Mouse (Mus musculus) thymus, postnatal 4 days (tissue): ENCODE data around the gene Ly9.

ENCODE experiments used
- DNase-seq: peaks from one replicate; pipeline ENCODE4 v3.0.0; 2021

Ly9 gene

DNA sequence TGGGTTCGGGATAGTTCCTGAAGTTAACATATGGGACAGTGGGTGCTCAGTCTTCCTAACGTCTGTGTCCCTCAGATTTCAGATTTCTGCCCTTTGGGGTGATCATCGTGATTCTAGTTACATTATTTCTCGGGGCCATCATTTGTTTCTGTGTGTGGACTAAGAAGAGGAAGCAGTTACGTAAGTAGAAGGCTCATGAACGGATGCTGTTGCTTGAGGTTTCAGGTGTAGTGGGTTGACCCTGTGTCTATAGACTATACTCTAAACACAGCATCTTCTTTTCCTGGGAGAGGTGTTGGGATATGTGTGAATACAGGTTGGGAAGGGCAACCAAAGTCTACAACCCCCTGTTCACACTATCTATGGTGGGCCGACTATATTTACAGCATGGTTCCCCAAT, 30.0 kb downstream of the Ly9 start:
- no peak for DNase-seq

DNA sequence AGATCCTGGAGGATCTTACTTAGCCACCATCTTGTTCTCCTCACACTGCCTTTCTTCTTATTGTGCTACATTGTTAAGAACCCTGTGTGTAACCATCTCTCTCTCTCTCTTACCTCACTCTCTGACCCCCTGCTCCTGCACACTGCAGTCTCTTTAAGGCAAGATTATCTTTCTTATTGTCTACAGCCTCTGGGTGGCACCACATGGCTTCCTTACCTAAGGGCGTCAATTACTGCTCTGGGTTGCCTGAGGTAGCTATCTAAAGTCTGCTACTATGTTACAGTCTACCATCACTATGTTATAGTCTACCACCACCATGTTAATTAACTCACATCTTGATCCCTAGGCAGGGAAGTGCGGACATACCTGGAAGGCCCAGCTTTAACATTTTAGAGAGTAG, 38.8 kb downstream of the Ly9 start:
- no peak for DNase-seq

DNA sequence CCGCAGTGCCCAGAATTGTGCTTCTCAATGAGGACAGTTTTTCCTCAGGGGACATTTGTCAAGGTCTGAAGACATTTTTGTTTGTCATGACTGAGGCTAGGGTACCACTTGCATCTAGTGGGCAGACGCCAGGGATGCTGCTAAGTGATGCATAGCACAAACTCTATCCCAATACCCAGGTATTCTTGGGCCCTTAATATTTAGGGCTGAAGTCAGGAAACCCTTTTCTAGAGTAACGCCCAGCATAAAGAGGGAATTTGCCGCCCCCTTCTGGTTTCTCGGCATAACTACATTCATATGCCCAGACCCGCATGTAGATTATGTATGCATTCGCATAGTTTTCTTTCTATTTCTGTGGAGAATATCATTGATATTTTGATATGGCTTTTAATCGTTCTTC, 40.4 kb downstream of the Ly9 start:
- DNase-seq = peak; percentile 80

DNA sequence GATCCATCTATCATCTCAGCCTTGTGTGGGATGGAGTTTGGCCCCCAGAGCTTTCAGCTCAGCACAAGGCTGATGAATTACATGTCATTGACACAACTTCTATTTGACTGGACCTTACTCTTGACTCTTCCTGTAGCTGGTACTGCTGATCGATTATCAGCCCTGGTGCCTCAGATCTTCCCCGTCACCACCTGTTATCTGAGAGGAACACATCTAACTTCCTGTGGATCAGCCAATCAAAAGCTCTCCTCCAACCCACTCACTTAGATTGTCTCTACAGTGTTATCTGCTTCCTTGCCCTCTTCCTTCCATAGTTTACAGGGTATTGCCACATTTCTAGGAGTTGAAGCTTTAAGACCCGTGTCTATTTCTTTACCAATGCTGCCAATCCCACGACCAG, 41.3 kb downstream of the Ly9 start:
- DNase-seq = no peak

DNA sequence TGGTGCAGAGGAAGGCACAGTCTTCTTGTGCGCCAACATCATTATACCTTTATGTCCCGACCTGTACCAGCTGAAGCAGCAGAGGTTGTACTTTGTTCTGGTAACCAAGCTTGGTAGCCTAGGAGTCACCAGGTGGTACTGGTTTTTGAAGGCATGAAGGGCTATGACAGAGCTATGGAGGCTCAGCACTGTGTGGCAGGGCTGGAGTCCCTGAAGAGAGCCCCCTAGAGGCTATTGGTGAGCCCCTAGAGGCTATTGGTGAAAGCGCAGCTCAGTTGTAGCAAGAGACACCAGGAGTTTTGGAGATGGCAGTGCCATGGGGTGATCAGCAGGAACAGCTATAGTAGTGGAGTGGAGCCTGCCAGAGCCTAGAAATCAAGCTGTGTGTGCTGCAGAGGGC, 43.0 kb downstream of the Ly9 start:
- DNase-seq = peak; percentile 62

DNA sequence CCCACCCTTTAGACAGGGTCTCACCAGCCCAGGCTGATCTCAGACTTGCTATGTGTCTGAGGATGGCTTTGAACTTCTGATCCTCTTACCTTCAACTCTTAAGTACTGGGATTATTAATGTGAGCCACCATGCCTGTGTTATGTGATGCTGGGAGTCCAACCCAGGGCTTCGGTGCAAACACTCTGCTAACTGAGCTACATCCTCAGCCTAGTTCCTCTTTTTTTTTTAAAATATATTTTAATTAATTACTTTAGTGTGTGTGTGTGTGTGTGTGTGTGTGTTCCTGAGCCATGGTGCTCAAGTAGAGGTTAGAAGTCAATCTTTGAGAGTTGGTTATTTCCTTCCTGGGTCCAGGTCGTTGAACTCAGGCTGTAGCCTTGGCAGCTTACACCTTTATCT, 44.2 kb downstream of the Ly9 start:
- DNase-seq = no peak

DNA sequence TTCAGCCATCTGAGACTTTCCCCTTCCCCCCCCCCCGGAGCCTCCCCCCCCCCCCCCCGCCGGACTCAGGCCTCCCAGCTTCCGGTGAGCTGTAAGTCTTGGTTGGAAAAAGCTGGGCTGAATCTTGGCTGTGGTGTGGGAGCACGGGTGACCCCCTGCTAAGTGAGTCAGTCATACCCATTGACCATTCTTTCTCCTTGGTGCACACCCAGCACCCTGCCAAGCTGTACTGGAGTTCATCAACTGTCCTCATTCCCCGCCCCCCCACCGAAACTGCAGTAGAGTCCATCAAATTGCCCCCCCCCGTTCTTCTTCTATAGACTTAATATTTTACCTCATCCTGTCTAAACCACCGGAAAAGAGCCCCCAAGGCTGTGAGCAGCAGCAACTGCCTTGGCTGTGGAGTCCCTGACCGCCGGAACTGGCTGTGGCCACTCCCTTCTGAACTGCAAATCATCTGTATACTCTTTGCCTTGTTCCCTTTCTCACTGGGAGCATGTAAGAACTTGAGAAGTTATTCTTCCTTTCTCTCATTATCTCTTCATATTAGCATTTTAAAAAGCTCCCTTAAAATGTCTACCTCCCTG, 45.5 kb downstream of the Ly9 start:
- peak; percentile 32 for DNase-seq

DNA sequence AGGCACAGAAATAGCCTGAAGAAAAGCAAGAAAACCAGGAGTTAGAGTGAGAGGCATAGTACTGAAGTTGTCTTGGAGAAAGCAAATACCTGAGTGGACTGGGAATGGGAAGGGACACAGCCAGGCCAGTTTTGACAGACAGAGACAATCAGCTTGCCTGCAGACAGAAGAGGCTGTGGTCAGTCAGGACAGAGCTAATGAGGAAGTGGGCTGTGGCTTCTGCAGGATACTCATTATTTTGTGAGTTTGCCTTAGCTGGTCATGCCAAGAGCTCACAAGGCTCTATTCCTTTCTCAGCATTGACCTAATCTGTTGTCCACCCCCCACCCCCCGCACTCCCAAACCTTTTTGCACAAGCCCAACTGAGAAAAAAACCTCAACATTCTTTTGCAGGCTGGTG, 46.0 kb downstream of the Ly9 start:
- no peak for DNase-seq

DNA sequence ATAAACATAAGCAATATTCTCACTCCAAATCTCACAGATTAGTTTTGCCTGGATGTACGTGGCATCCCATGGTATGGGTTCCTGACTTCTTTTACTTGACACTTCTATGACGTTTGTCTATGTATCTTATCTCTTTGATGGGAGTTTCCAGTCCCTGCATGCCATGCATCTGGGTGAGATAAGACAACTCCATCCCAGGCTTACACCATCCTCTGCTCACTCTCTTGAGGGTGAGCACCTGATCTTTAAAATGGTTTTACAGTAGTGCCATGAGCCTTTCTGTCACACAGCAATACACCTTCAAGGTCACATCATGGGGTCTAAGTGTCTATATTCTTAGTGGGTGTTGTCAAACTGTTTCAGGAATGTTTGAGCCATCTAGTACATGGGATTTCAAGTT, 46.9 kb downstream of the Ly9 start:
- DNase-seq = no peak

DNA sequence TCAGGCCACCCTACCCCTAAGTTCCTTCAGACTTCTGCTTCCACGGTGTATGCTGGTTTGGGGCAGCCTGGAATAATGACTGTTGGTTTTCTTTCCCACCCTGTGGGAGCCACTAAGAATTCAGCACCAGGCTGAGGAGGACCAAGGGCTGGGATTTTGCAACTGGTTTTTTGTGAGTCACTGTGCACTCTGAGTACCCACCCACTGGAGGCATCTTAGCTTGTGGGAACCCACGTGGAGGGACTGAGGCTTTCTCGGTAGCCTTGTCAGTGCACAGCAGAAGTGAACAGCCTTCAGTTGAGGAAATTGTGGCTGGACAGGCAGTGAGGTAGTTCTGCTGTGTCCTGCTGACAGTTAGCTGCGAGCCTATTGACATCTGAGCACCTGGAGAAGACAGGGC, 48.3 kb downstream of the Ly9 start, which contains the start of gene Cd244a:
Cd244a (plus strand) TSS at position 296 of the 400 bp plus-strand sequence.
- DNase-seq = no peak

DNA sequence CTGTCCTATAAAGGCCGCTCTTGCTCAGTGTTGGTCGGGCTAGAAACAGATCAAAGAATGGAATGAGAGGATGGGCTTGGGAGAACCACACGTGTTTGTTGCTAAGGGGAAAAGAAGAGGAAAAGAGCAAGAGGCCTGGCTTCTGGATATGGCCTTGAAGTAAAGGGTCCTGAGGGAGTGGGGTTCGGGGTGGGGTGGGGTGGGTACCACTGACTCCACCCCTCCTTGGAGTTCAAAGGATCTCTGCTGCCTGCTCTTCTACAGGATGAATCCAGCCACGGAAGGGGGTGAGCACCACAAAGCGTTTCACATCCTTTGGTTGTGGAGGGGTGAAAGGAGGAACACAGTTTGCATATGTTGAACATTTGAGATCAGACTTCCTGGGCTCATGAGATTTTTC, 48.8 kb downstream of the Ly9 start:
- DNase-seq = no peak

DNA sequence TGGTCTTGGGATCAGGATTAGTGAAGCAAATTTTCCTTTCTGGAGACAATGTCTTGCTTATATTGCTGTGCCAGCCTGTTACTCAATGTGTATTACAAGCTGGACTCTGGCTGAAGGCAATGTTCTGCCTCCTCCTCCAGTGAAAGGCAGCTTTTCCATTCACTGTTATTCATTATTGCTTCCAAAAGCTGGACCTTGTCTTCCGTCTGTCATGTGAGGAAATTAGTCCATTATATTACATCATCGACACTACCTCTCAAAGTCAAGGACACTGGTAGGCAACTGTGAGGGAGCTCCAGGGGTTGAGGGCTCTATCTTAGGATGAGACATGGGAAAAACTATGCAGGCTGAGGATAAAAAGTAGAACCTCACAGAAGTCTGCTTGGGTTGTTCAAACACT, 50.8 kb downstream of the Ly9 start:
- no peak for DNase-seq

DNA sequence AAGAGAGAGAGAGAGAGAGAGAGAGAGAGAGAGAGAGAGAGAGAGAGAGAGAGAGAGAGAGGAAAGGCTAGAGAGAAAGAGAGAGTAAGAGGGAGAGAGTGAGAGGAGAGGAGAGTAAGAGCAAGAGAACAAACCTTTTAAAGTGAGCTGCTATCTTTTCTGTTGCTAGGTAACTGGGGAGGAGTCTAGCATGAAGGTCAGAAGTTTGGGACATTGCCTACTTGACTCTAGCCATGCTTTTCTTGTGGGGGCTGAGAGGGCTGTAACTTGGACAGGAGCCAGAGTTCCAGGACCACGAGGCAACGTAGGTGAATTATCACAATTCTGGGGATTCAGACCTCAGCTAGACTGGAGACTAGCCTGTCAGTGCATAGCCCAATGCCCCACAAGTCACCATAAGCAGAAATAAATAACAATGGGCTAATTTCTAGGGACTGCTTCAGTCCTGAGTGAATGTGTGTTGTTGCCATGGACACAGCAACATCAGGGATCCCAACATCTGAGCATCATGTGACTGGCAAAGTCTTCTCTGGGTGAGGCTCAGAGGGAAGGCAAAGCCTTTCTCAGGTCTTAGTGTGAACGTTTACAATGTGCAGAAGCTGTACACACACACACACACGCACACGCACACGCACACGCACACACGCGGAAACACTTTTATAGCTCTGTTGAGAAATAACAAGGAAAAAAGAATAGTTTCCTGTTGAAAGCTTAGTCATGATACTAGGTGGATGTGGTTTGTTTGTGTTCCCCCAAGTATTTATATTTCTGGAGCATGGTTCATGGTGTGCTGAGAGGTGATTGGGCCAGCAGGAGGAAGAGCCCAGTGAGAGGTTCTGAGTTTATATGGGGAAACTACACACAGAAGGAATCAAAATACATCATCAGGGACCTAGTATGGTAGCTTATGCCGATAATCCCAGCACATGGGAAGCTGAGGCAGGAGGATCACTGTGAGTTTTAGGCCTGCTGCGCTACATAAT, 53.6 kb downstream of the Ly9 start:
- no peak for DNase-seq

DNA sequence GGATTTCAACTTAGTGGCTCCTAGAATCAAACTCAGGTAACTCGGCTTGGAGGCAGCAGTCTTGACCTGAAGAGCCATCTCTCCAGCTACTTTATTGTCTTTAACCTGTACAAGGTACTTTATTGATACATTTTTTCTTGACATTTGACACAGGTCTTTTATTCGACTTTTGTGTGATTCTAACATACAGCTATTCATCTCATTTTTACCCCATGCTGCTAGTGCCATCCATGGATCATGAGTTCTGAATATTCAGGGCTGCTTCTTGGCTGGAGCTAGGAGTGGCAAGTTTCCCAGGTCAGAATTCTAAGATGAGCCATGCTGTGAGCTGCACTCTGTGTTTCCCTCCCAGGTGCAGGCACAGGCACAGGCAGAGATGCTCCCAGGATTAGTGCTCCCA, 55.0 kb downstream of the Ly9 start:
- DNase-seq = no peak

DNA sequence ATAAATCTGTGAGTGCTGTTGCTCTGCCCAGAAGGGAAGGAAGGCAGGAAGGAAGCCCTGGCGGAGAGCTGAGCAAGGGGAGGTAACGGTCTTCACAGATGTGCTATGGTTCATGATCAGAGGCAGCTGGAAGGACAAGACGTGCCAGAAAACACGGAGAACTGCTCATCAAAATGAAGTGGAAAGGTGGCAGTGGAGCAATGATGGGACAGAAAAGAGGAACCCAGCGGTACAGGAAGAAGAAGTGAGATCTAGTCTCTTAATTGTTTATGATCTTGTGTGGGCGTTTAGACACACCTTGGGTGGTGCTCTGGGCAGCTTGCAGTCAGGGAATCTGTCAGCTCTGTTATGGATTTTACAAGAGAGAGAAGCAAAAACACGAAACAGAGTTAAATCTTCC, 55.9 kb downstream of the Ly9 start:
- DNase-seq = peak; percentile 38

DNA sequence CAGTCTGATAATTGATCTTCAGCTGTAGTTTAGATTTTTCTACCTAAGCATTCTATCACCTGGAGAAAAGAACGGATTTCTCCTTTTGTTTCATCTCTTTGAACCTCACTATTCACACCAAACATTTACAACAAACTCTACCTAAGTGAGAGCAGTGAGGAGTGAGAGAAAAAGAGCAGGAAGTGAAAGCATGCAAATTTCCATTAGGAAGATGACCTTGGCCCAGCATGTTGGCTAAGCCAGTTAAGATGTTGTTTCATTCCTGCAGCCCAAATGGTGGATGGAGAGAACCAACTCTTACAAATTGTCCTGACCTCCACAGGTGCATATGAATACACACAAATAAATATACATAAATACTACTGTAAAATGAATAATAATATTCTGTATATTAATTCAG, 66.5 kb downstream of the Ly9 start:
- no peak for DNase-seq
